Mouse (Mus musculus) embryo, embryonic 11 days (tissue): ENCODE results near the gene Cav1.

ENCODE experiments used
- DNase-seq: peaks from one replicate; pipeline ENCODE4 v3.0.0-alpha.2; 2015

The Cav1 gene

GRCm38 (mm10) chr6:17305954-17306601 lies at the start of gene Cav1:
Gene Cav1, plus strand, starts transcription at chr6:17306335.
- DNase-seq, result peak; percentile 75

DNA sequence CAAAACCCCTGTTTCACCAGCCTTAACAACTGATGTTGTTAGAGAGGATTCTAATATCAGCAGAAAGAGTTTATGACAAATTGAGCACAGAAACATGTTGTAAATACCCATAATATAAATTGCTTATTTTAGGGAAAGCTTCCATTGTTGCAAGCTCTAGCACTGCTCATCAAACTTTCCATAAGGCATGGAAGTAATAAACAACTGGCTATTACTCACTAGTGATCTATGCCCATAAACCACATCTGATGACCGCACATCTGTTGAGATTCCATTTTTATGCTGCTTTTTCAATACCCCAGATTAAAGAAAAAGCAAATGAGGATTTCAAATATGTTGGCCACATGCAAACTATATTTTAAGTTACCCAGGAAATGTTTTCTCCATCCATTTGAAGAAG lies 48.0 kb upstream of the Cav1 start:
- no peak for DNase-seq

- no peak for DNase-seq
These were observed 47.2 kb upstream of the Cav1 start for GRCm38 (mm10) chr6:17258911-17259310.

DNA sequence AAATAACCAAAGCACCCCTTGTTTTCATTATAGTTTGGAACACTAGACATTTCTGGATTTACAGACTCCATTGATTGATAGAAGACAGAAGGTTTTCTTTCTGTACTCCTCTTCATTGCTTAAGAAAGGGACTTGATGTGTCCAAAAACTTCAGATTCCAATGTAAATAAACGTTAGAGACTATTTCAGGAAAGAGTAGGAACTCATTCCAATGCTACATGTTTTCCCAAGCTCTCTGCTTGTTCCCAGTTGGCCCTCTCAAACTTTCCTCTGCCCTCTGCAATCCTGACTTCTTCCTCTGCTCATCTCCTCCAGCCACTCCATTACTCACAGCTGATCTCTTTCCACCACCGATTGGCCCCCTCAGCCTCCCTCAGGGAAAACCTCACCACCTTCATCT lies 43.3 kb upstream of the Cav1 start:
- DNase-seq, result no peak

- no peak for DNase-seq
These were observed 41.1 kb upstream of the Cav1 start for GRCm38 (mm10) chr6:17265043-17265442.

GRCm38 (mm10) chr6:17266466-17266865 lies 39.7 kb upstream of the Cav1 start:
- no peak for DNase-seq

- no peak for DNase-seq
These were observed 27.8 kb upstream of the Cav1 start for GRCm38 (mm10) chr6:17278366-17278765.

DNA sequence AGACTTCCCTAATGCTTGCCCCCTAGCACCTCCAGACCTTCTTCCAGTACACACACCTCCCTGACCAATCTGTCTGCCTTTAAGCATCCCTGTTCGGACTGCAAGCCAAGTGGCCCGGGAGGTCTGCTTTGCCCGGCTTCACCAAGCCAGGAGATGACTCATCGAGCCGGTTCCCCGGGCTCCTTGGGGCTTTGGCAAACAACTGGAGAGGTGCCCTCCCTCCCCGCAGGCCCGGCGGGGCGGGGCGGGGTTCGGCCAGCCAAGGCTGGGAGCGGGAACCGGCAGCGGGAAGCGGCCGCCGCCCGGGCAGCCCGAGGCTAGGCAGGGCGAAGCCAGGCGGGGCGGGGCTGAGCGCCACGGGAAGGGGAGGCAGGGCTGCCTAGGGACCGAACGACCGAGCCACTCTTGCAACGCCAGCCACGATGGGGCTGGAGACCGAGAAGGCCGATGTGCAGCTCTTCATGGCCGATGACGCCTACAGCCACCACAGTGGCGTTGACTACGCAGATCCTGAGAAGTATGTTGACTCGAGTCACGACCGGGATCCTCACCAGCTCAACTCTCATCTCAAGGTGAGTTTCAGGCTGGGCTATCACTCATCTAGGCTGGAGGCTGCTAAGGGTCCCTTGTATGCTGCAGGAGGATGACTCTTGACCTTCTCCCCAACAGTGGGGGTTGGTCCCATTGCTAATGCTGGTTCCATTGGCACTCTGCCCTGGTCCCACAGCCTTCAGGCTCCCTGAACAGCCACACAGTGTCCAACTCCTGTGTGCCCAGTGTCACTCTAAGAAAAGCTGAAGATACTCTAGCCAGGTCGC lies 25.0 kb upstream of the Cav1 start, which contains the start of gene Cav2:
Gene Cav2, plus strand, starts transcription at position 247 of the 818 bp plus-strand sequence.
- DNase-seq, result peak; percentile 77

DNA sequence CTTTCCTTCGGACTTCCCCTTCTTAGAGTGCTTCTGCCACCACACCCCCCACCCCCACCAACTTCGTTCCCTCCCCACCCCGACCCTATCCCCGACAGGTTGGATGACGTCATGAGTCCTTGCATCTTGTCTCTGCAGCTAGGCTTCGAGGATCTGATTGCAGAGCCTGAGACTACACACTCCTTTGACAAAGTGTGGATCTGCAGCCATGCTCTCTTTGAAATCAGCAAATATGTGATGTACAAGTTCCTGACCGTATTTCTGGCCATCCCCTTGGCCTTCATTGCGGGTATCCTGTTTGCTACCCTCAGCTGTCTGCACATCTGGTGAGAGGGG lies 24.4 kb upstream of the Cav1 start:
- peak; percentile 18 for DNase-seq

GRCm38 (mm10) chr6:17282159-17282558 lies 24.0 kb upstream of the Cav1 start:
- no peak for DNase-seq

- no peak for DNase-seq
These were observed 22.3 kb upstream of the Cav1 start for GRCm38 (mm10) chr6:17283834-17284233.

DNA sequence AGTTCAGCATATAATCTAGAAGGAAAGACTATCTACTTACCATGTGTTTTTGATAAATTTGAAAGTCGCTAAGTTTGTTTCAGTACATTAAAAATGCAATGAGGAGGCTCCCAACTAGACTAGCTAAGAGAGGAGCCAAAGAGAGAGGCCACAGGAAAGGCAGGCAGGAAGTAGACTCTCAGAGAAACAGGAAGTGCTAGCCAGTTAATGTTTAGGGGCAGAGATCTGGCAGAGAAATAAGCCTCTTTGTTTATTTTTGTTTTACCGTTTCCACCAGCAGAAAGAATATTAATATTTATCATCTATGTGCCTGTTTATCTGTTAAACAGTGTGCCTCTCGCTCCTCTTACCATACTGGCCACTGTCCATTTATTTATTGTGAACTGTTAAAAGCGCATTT lies 19.8 kb upstream of the Cav1 start:
- no peak for DNase-seq

DNA sequence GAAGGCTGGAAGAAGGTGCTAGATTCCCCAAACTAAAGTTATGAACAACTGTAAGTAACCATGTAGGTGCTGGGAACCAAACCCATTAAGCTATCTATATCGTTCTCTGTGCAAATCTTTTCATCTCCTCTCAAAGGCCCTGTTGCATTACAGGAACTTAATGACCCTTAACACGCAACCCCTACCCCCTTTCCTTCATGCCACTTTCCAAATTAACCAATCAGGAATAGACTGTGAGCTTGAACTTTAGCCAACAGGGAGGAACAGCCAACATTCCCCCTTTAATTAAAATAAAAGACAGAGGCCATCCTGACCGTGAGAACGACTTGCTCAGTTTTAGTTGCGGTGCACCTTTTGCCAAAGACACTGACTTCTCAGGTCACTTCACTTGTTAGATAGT lies 11.0 kb upstream of the Cav1 start:
- no peak for DNase-seq

DNA sequence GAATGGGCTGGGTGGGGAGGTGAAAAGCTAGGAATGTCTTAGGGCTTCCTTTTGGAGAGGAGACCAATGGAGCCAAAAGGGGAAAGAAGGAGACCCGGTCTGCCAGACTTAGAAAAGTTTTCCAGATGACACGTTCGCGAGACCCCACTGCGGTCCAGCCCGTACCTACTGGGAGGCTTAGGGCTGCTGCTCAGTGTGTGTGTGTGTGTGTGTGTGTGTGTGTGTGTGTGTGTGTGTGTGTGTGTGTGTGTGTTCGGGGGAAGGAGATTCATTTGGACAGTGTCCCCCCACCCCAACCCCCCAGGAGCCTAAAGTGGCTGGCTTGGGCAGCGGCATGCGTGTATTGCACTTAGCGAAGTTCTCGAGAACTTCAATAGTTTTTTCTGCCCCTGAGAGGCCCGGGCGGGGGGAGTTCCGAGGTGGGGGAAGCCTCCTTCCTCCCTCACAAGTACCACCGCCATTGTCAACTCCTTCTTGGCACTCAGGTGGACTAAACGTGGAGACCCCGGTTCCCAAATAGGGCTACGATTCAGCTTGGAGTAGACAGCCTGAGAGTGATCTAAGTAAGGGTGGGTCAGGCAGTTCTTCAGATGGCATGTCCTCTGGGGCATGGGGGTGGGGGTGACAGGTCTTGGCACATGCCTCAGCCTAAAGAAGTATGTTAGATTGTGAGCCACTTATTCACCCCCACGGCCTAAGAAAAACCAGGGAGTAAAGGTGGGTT lies 629 bp downstream of the Cav1 start:
- peak; percentile 14 for DNase-seq

DNA sequence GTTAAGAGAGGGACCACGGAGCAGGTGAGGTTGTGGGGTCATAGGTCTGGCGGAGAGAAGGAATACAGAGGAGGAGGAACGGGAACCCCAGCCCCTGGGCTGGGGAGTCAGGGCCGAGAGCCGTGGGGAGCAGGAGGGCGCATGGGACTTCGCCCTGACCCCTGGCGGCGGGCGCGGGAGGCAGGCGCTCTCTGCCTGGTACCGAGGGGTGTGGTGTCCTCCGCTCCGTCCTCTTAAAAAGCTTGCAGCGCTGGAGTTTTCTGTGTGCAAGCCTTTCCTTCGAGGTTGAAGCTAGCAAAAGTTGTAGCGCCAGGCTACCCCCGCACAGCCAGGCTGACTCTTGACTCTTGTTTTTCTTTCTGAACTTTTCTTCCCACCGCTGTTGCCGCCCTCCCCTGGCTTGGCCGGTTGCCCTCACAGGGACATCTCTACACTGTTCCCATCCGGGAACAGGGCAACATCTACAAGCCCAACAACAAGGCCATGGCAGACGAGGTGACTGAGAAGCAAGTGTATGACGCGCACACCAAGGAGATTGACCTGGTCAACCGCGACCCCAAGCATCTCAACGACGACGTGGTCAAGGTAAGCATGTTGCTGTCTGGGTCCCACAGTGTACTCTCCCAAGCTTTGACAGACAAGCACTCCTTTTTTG lies 1.5 kb downstream of the Cav1 start:
- DNase-seq, result peak; percentile 79

DNA sequence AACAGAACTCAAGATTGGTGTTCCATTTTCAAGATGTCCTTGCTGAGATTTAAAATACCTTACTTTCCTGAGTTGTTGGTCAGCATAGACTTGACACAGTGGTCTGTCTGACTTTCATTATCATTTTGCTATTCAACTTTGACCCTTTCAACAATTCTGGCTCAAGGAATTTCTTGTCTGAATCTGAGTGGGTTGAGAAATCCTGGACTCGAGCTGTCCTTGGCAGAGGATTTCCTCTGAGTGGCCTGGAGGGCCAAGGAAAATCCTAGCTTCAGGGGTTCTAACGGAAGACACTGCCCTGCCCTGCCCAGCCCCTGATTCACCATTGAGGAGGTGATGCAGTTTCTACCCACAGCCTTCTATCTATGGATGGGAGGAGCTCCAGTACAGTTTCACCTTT lies 2.5 kb downstream of the Cav1 start:
- DNase-seq, result no peak

DNA sequence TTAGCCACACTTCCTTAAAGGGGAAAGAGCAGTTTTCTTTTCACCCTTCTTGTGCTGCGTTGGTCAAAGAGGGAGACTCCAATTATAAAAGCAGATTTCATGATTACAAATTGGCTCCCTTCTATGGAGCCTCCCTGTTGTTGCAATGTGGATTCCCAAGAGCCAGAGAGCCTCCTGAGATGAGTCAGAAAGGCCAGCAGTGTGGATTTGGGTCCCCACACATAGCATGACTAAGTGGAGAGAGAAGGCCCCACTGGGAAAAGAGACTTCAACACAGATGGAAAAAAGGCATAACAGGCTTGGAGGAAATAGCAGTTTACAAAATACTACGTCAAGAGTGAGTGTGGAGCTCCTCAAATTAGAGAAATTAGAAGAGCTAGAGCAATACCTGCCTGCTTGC lies 3.1 kb downstream of the Cav1 start:
- DNase-seq, result no peak

GRCm38 (mm10) chr6:17314241-17314640 lies 8.1 kb downstream of the Cav1 start:
- no peak for DNase-seq

- DNase-seq, result no peak
These were observed 8.8 kb downstream of the Cav1 start for GRCm38 (mm10) chr6:17314659-17315616.

GRCm38 (mm10) chr6:17316294-17317166 lies 10.4 kb downstream of the Cav1 start:
- no peak for DNase-seq

DNA sequence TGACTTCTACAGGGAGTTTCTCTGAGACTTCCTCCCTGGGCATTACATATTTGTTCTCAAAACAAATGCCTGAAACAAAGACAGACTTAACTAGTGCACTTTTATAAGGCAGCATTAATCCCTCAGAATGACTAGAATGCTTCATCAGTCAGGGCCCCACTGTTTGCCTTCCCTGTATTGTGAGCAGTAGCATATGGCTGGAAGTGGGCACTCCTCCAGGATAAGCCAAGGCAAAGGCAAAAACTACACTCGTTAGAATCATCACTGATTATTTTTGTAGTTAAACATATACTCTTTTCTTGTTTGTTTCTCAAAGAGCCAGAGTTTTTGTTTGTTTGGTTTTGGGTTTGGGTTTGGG lies 11.0 kb downstream of the Cav1 start:
- DNase-seq, result no peak
